Mouse (Mus musculus) monocyte, adult 2 months (primary cell): Measurements from ENCODE around the gene Tbata.
A peak's percentile ranks its signal among the peaks of the same experiment; 100 is the strongest.

Experiments
- DNase-seq, 2 experiments: peaks; one replicate each; pipeline ENCODE4 v3.0.0; 2022; ENCODE audit warnings: low spot score in 2 of 2, low read depth in 1 of 2

Tbata gene

GRCm38 (mm10) chr10:61162366-61162765 lies 9.4 kb upstream of the Tbata start:
- no peak for DNase-seq

GRCm38 (mm10) chr10:61167333-61168096 lies 4.2 kb upstream of the Tbata start:
- DNase-seq, result no peak

GRCm38 (mm10) chr10:61168393-61168792 lies 3.4 kb upstream of the Tbata start:
- no peak for DNase-seq

GRCm38 (mm10) chr10:61172496-61172895 lies 742 bp downstream of the Tbata start:
- DNase-seq, result no peak

GRCm38 (mm10) chr10:61174711-61175441 lies 3.1 kb downstream of the Tbata start:
- no peak for DNase-seq

- DNase-seq, result peak in 1 of 2 experiments; percentile 18
Observed at GRCm38 (mm10) chr10:61175442-61176204, 3.9 kb downstream of the Tbata start.

- DNase-seq, result no peak
Observed at GRCm38 (mm10) chr10:61176221-61176790, 4.6 kb downstream of the Tbata start.

GRCm38 (mm10) chr10:61177751-61178150 lies 6.0 kb downstream of the Tbata start:
- DNase-seq, result no peak

- no peak for DNase-seq
Observed at GRCm38 (mm10) chr10:61178687-61179086, 6.9 kb downstream of the Tbata start.

GRCm38 (mm10) chr10:61179927-61180326 lies 8.2 kb downstream of the Tbata start:
- DNase-seq, result no peak

- no peak for DNase-seq
Observed at GRCm38 (mm10) chr10:61187001-61187400, 15.2 kb downstream of the Tbata start.

GRCm38 (mm10) chr10:61188010-61188409 lies 16.3 kb downstream of the Tbata start:
- DNase-seq, result no peak

GRCm38 (mm10) chr10:61194611-61195010 lies 22.9 kb downstream of the Tbata start:
- no peak for DNase-seq

- DNase-seq, result no peak
Observed at GRCm38 (mm10) chr10:61195216-61195615, 23.5 kb downstream of the Tbata start.

- no peak for DNase-seq
Observed at GRCm38 (mm10) chr10:61195718-61196291, 24.1 kb downstream of the Tbata start.

- peak; percentile 51 to 73 for DNase-seq
Observed at GRCm38 (mm10) chr10:61199566-61200213, 27.9 kb downstream of the Tbata start.

- DNase-seq, result no peak
Observed at GRCm38 (mm10) chr10:61200232-61200820, 28.6 kb downstream of the Tbata start.

- no peak for DNase-seq
Observed at GRCm38 (mm10) chr10:61200998-61201397, 29.2 kb downstream of the Tbata start.

- DNase-seq, result no peak
Observed at GRCm38 (mm10) chr10:61201596-61202318, 30.0 kb downstream of the Tbata start.
